Mouse (Mus musculus) kidney, embryonic 16.5 days (tissue): Measurements from ENCODE around the gene Atf6b. TPM values are rescaled to one million over a fixed set of nuclear protein-coding genes. Genes with fewer than 3 reads are reported as not detected.

Experiments
- ATAC-seq: fragments of 200-750 bp; cut with Nextera tagmentation; 2 replicates; pipeline ENCODE4 v1.8.0; 2017; ENCODE audit warnings: moderate TSS enrichment; ENCODE audit not compliant: low FRiP score, low TSS enrichment
- H3K27ac ChIP-seq: fragments of 300-500 bp; sonication (generic); 2 replicates; pipeline ENCODE4 v1.5.1; 2014; ENCODE audit warnings: low read length
- H3K27me3 ChIP-seq: fragments of 300-500 bp; sonication (generic); 2 replicates; pipeline ENCODE4 v1.6.1; 2014; ENCODE audit warnings: low read length, control low read depth, mixed read lengths; ENCODE audit not compliant: insufficient read depth
- H3K36me3 ChIP-seq: fragments of 300-500 bp; sonication (generic); 2 replicates; pipeline ENCODE4 v1.6.1; 2014; ENCODE audit warnings: low read length, control low read depth, mixed read lengths; ENCODE audit not compliant: insufficient read depth
- H3K4me1 ChIP-seq: fragments of 300-500 bp; sonication (generic); 2 replicates; pipeline ENCODE4 v1.6.1; 2014; ENCODE audit warnings: low read length, control low read depth, mixed read lengths; ENCODE audit not compliant: insufficient read depth
- H3K4me2 ChIP-seq: fragments of 300-500 bp; sonication (generic); replicated peaks from 2 replicates; pipeline ENCODE4 v1.6.1; 2014; ENCODE audit warnings: low read depth, low read length
- H3K4me3 ChIP-seq: fragments of 300-500 bp; sonication (generic); 2 replicates; pipeline ENCODE4 v1.5.1; 2014; ENCODE audit warnings: mild to moderate bottlenecking, low read length
- H3K9ac ChIP-seq: fragments of 300-500 bp; sonication (generic); replicated peaks from 2 replicates; pipeline ENCODE4 v1.6.1; 2014; ENCODE audit warnings: low read length
- H3K9me3 ChIP-seq: fragments of 300-500 bp; sonication (generic); 2 replicates; pipeline ENCODE4 v1.6.1; 2016; ENCODE audit warnings: low read length, control low read depth
- WGBS: fragments of 180-500 bp; shearing (Covaris S2); extraction: QIAGEN DNeasy Blood & Tissue Kit; methylation state at CpG from one replicate; pipeline ENCODE4 v1.1.7; 2014; 5-methylcytosine and 5-hydroxymethylcytosine counted together
- polyA plus RNA-seq: library from polyadenylated mRNA; unstranded; fragments of >200 nt; fragmentation: Nextera tagmentation; extraction: Ambion mirVana; gene quantifications from 2 replicates; pipeline ENCODE4 v1.2.1, GENCODE M21; 2015

Gene Atf6b
- 103 and 106 TPM in 2 replicates for polyA plus RNA-seq

- ATAC-seq, result peak; percentile 97
- peak within 1 kb of the TSS; percentile 89 for H3K4me3 ChIP-seq
Measured at GRCm38 (mm10) chr17:34646906-34647787, at the start of gene Atf6b. Atf6b (plus strand) TSS chr17:34647146.

GRCm38 (mm10) chr17:34597566-34598095 lies 49.3 kb upstream of the Atf6b start, which contains the start of gene Ager:
Ager (plus strand) TSS chr17:34597862.
- H3K9me3 ChIP-seq, result no peaks in the 10 kb centered on the region
- peak within 1 kb of the TSS; percentile 74 for H3K27ac ChIP-seq
- peak within 1 kb of the TSS; percentile 56 for H3K9ac ChIP-seq
- no peaks in the 10 kb centered on the region for H3K27me3 ChIP-seq
- H3K4me2 ChIP-seq, result peak within 1 kb of the TSS; percentile 10; the same call in 1 of the 2 replicates
- no peak within 1 kb of the TSS for H3K4me3 ChIP-seq
- peaks cover 33% of the 10 kb centered on the region for H3K36me3 ChIP-seq
- H3K4me1 ChIP-seq, result peaks cover 64% of the 10 kb centered on the region
- 26% methylated on average over 5 of the region's 6 CpGs for WGBS
- ATAC-seq, result no peak

More at GRCm38 (mm10) chr17:34646906-34647787, at the start of gene Atf6b:
- peak within 1 kb of the TSS; percentile 87 for H3K9ac ChIP-seq
- H3K27me3 ChIP-seq, result no peaks in the 10 kb centered on the region
- peak within 1 kb of the TSS; percentile 92 for H3K4me2 ChIP-seq
- WGBS, result under 1% methylated on average over 62 of the region's 66 CpGs
- H3K9me3 ChIP-seq, result no peaks in the 10 kb centered on the region
- peak within 1 kb of the TSS; percentile 54; the same call in 1 of the 2 replicates for H3K27ac ChIP-seq
- peaks cover 24% of the 10 kb centered on the region for H3K4me1 ChIP-seq
- H3K36me3 ChIP-seq, result peaks cover 27% of the 10 kb centered on the region

DNA sequence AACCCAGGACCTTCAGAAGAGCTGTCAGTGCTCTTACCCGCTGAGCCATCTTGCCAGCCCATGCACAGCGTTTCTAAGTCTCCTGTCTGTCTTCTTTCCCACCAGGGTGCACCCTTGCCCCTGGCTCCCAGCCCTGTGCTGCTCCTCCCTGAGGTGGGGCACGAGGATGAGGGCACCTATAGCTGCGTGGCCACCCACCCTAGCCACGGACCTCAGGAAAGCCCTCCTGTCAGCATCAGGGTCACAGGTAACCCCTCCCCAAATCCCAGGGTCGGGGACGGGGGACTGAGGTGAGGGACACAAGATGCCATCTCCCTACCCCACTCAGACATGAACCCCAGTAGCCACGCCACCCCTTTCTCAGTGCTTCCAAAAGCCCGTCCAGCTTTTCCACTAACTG lies 47.1 kb upstream of the Atf6b start:
- no peak overlapping the region for H3K4me2 ChIP-seq
- no peaks in the 10 kb centered on the region for H3K27me3 ChIP-seq
- peaks cover 27% of the 10 kb centered on the region for H3K36me3 ChIP-seq
- no peaks in the 10 kb centered on the region for H3K9me3 ChIP-seq
- H3K4me1 ChIP-seq, result peaks cover 55% of the 10 kb centered on the region
- H3K9ac ChIP-seq, result no peak overlapping the region
- ATAC-seq, result no peak
- H3K27ac ChIP-seq, result no peak overlapping the region
- no peak overlapping the region for H3K4me3 ChIP-seq
- WGBS, result 80% methylated on average over 9 of the region's 9 CpGs

DNA sequence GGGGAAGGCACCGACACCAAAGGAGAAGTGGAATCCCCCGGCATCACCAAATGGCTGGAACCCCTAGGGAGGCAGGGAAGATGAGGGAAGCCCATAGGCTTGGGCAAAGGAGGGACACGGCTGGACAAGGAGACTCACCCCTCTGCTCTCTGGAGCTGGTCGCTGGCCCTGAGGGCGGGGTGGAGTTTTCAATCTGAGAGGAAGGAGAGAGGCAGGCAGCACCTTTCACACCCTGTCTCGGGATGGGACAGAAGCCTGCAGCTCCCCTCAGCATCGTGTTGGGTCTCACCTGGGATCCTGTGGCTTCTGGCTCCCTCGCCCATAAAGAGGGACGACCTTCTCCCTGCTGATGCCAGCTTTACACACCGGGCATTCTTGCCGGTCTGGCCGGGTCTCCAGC lies 45.1 kb upstream of the Atf6b start:
- Histone ChIP-seq H3K9me3 (no peaks in the 10 kb centered on the region), H3K27me3 (no peaks in the 10 kb centered on the region), H3K27ac (no peak overlapping the region), H3K4me2 (0 out of 2 replicates have a peak overlapping the region, but pooled peaks have one; percentile 86), H3K4me3 (no peak overlapping the region), H3K36me3 (peaks cover 13% of the 10 kb centered on the region), H3K4me1 (peaks cover 46% of the 10 kb centered on the region), H3K9ac (no peak overlapping the region)
- 84% methylated on average over 12 of the region's 12 CpGs for WGBS
- ATAC-seq, result no peak

GRCm38 (mm10) chr17:34603375-34604060 lies 43.4 kb upstream of the Atf6b start, which contains the start of gene Rnf5:
Rnf5 (minus strand) TSS chr17:34603690.
- H3K36me3 ChIP-seq, result peaks cover 13% of the 10 kb centered on the region
- H3K27me3 ChIP-seq, result no peaks in the 10 kb centered on the region
- peak within 1 kb of the TSS; percentile 89 for H3K4me2 ChIP-seq
- H3K27ac ChIP-seq, result peak within 1 kb of the TSS; percentile 97
- H3K9ac ChIP-seq, result peak within 1 kb of the TSS; percentile 90
- H3K4me3 ChIP-seq, result peak within 1 kb of the TSS; percentile 70
- H3K4me1 ChIP-seq, result peaks cover 48% of the 10 kb centered on the region
- no peaks in the 10 kb centered on the region for H3K9me3 ChIP-seq
- peak; percentile 97 for ATAC-seq
- under 1% methylated on average over 30 of the region's 30 CpGs for WGBS

DNA sequence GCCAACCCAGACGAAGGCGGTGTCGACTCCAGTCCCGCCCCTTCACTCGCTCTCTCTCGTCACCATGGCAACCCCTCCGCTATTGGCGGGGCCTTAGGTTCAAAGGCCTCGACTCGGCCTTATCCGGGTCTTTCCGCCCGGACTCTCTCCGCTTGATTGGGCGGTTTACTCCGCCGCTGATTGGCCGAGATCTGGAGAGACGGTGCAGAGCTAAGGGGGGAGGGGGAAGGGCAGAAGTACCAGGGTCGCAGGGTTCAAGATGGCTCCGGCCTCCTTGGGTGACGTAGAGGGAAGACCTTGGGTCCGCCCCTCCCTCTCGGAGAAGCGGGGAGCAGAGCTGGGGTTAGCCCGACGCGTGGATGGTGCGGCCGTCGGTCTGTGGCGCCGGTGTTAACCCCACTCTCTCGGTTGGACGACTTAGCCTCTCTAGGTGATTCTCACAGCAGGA lies 42.9 kb upstream of the Atf6b start, which contains the start of gene Agpat1:
Agpat1 (plus strand) TSS at position 202 of the 448 bp plus-strand sequence.
- Histone ChIP-seq H3K9ac (peak within 1 kb of the TSS; percentile 90), H3K4me1 (peaks cover 51% of the 10 kb centered on the region), H3K27me3 (no peaks in the 10 kb centered on the region), H3K36me3 (peaks cover 13% of the 10 kb centered on the region), H3K4me3 (peak within 1 kb of the TSS; percentile 70), H3K9me3 (no peaks in the 10 kb centered on the region), H3K4me2 (peak within 1 kb of the TSS; percentile 89), H3K27ac (peak within 1 kb of the TSS; percentile 97)
- peak; percentile 92 for ATAC-seq
- WGBS, result 0% methylated on average over 35 of the region's 35 CpGs

DNA sequence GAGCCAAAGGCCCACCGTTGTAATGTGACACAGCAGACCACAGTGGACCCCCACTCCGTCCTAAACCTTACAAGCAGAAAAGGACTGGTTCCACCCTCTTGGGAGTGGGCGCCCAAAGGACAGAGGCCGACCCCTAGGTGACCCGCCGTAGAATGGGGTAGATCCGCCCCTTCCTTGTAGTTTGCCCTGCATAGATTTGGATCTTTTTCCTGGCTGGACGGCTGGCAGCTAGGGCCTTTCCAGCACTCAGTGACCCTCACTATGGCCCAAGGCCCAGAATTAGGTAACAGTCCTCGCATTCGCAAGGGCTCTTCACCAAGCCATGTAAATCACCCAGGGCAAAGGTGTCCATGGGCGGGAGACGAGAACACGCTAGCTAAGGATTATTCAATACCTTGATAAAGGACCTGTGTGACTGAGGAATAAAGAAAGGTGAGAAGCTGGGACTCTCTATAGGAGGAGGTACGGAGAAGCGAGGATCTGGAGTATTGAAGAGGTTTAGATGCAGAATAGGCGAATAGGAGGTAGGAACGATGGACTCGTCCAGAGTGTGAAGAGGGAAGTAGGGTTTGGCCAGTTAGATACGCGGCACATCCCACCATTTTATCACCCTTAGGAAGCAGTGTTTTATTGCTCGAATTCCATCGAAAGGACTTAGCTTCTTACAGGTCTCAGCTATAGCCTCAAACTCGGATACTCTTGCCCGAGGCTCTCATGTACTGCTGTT lies 42.3 kb upstream of the Atf6b start:
- no peak; the same call in none of the 2 replicates for ATAC-seq
- H3K9ac ChIP-seq, result peak overlapping the region; percentile 90
- peaks cover 13% of the 10 kb centered on the region for H3K36me3 ChIP-seq
- WGBS, result 10% methylated on average over 24 of the region's 24 CpGs
- no peaks in the 10 kb centered on the region for H3K27me3 ChIP-seq
- no peaks in the 10 kb centered on the region for H3K9me3 ChIP-seq
- H3K27ac ChIP-seq, result peak overlapping the region; percentile 97
- H3K4me3 ChIP-seq, result peak overlapping the region; percentile 64
- H3K4me1 ChIP-seq, result peaks cover 50% of the 10 kb centered on the region
- H3K4me2 ChIP-seq, result peak overlapping the region; percentile 89

GRCm38 (mm10) chr17:34605609-34606008 lies 41.3 kb upstream of the Atf6b start:
- peak overlapping the region; percentile 97 for H3K27ac ChIP-seq
- H3K9ac ChIP-seq, result peak overlapping the region; percentile 90
- H3K4me3 ChIP-seq, result peak overlapping the region; percentile 64
- WGBS, result under 1% methylated on average over 26 of the region's 30 CpGs
- H3K4me1 ChIP-seq, result peaks cover 50% of the 10 kb centered on the region
- H3K27me3 ChIP-seq, result no peaks in the 10 kb centered on the region
- no peaks in the 10 kb centered on the region for H3K9me3 ChIP-seq
- ATAC-seq, result peak; percentile 46
- peaks cover 12% of the 10 kb centered on the region for H3K36me3 ChIP-seq
- H3K4me2 ChIP-seq, result peak overlapping the region; percentile 89
